Mouse (Mus musculus) MEL (cell line): ENCODE measurements around the gene Kcnb1. TPM values are rescaled to one million over a fixed set of nuclear protein-coding genes. Genes with fewer than 3 reads are reported as not detected.

Source experiments
- DNase-seq: peaks from one replicate; pipeline ENCODE4 v3.0.0; 2011; ENCODE audit warnings: low read depth, low spot score
- H3K27ac ChIP-seq: 2 replicates; pipeline ENCODE4 v1.5.1; 2012; ENCODE audit warnings: low read depth, mild to moderate bottlenecking, control low read depth, low read length, moderate library complexity; ENCODE audit not compliant: control insufficient read depth
- H3K27me3 ChIP-seq, 2 experiments: fragments of 150-350 bp in 1 of 2; sonication (generic) in 1 of 2; 2 replicates each; pipeline ENCODE4 v1.6.1; 2012; ENCODE audit warnings: low read length in 2 of 2, mild to moderate bottlenecking in 2 of 2, improper control_type of control experiment in 1 of 2, moderate library complexity in 1 of 2; ENCODE audit not compliant: insufficient read depth in 2 of 2, control insufficient read depth in 1 of 2
- H3K36me3 ChIP-seq, 2 experiments: 2 replicates each; pipeline ENCODE4 v1.6.1; 2012 to 2014; ENCODE audit warnings: low read length in 2 of 2, improper control_type of control experiment in 1 of 2, inconsistent platforms in 1 of 2, mild to moderate bottlenecking in 1 of 2; ENCODE audit not compliant: insufficient read depth in 2 of 2, control insufficient read depth in 1 of 2
- H3K4me1 ChIP-seq, 2 experiments: fragments of 150-350 bp in 1 of 2; sonication (generic) in 1 of 2; 2 replicates each; pipeline ENCODE4 v1.6.1; 2012; ENCODE audit warnings: low read length in 2 of 2, improper control_type of control experiment in 1 of 2, mild to moderate bottlenecking in 1 of 2; ENCODE audit not compliant: insufficient read depth in 2 of 2, control insufficient read depth in 1 of 2
- H3K4me3 ChIP-seq, 2 experiments: fragments of 150-350 bp in 1 of 2; sonication (generic) in 1 of 2; 2 replicates each; pipeline ENCODE4 v1.5.1; 2012; ENCODE audit warnings: low read depth in 2 of 2, low read length in 2 of 2, mild to moderate bottlenecking in 2 of 2, moderate library complexity in 2 of 2, control low read depth in 1 of 2, improper control_type of control experiment in 1 of 2; ENCODE audit not compliant: control insufficient read depth in 1 of 2, insufficient read depth in 1 of 2
- H3K79me2 ChIP-seq: 2 replicates; pipeline ENCODE4 v1.6.1; 2012; ENCODE audit warnings: mild to moderate bottlenecking, low read length, moderate library complexity; ENCODE audit not compliant: control insufficient read depth, poor library complexity, insufficient read depth
- H3K9ac ChIP-seq: 2 replicates; pipeline ENCODE4 v1.6.1; 2012; ENCODE audit warnings: low read depth, mild to moderate bottlenecking, control low read depth, low read length, moderate library complexity; ENCODE audit not compliant: control insufficient read depth, poor library complexity, severe bottlenecking
- H3K9me3 ChIP-seq: fragments of 150-350 bp; sonication (generic); replicated peaks from 2 replicates; pipeline ENCODE4 v1.6.1; 2012; ENCODE audit warnings: mild to moderate bottlenecking, low read length, improper control_type of control experiment, moderate library complexity; ENCODE audit not compliant: insufficient read depth
- CTCF ChIP-seq, 3 experiments: IDR thresholded peaks in 2 of 3; conservative IDR thresholded peaks in 1 of 3; 2 replicates each; pipeline ENCODE4 v1.5.1; 2011 to 2012; ENCODE audit warnings: low read length in 3 of 3, low read depth in 2 of 3, mild to moderate bottlenecking in 2 of 3, improper control_type of control experiment in 1 of 3, inconsistent platforms in 1 of 3, mixed read lengths in 1 of 3, moderate library complexity in 1 of 3; ENCODE audit not compliant: control insufficient read depth in 1 of 3, insufficient read depth in 1 of 3, poor library complexity in 1 of 3, severe bottlenecking in 1 of 3
- E2F4 ChIP-seq: IDR thresholded peaks from 2 replicates; pipeline ENCODE4 v1.6.1; 2011; ENCODE audit warnings: low read depth, low read length, improper control_type of control experiment, borderline replicate concordance
- EP300 ChIP-seq, 2 experiments: IDR thresholded peaks; 2 replicates each; pipeline ENCODE4 v1.6.1; 2011; ENCODE audit warnings: improper control_type of control experiment in 2 of 2, low read length in 2 of 2, low read depth in 1 of 2, mild to moderate bottlenecking in 1 of 2
- GABPA ChIP-seq: IDR thresholded peaks from 2 replicates; pipeline ENCODE4 v1.6.1; 2012; ENCODE audit warnings: low read depth, mild to moderate bottlenecking, inconsistent platforms, low read length, improper control_type of control experiment, moderate library complexity
- HCFC1 ChIP-seq: IDR thresholded peaks from 2 replicates; pipeline ENCODE4 v1.6.1; 2012; ENCODE audit warnings: low read depth, mild to moderate bottlenecking, inconsistent platforms, low read length, improper control_type of control experiment, moderate library complexity
- JUND ChIP-seq: IDR thresholded peaks from 2 replicates; pipeline ENCODE4 v1.6.1; 2011; ENCODE audit warnings: low read depth, mild to moderate bottlenecking, improper control_type of control experiment, low read length
- MEF2A ChIP-seq: IDR thresholded peaks from 2 replicates; pipeline ENCODE4 v1.6.1; 2014; ENCODE audit warnings: low read depth, mild to moderate bottlenecking, inconsistent platforms, low read length, improper control_type of control experiment; ENCODE audit not compliant: poor library complexity, insufficient replicate concordance, severe bottlenecking; ENCODE audit errors: extremely low read depth
- MXI1 ChIP-seq: IDR thresholded peaks from 2 replicates; pipeline ENCODE4 v1.6.1; 2011; ENCODE audit warnings: mild to moderate bottlenecking, low read depth, low read length, improper control_type of control experiment
- POLR2A ChIP-seq, 2 experiments: IDR thresholded peaks; 2 replicates each; pipeline ENCODE4 v1.6.1; 2011 to 2012; ENCODE audit warnings: low read length in 2 of 2, mild to moderate bottlenecking in 2 of 2, control low read depth in 1 of 2, improper control_type of control experiment in 1 of 2, low read depth in 1 of 2, moderate library complexity in 1 of 2; ENCODE audit not compliant: control insufficient read depth in 1 of 2, insufficient read depth in 1 of 2, poor library complexity in 1 of 2
- POLR2AphosphoS5 ChIP-seq: IDR thresholded peaks from 2 replicates; pipeline ENCODE4 v1.6.1; 2012; ENCODE audit warnings: low read depth, borderline replicate concordance, mild to moderate bottlenecking, inconsistent platforms, low read length, moderate library complexity, mixed read lengths
- SMC3 ChIP-seq: IDR thresholded peaks from 2 replicates; pipeline ENCODE4 v1.6.1; 2011; ENCODE audit warnings: low read depth, low read length, improper control_type of control experiment
- TCF12 ChIP-seq: IDR thresholded peaks from 2 replicates; pipeline ENCODE4 v1.6.1; 2014; ENCODE audit warnings: low read depth, mild to moderate bottlenecking, inconsistent platforms, low read length, improper control_type of control experiment, moderate library complexity
- USF1 ChIP-seq: IDR thresholded peaks from 2 replicates; pipeline ENCODE4 v1.6.1; 2014; ENCODE audit warnings: low read depth, mild to moderate bottlenecking, inconsistent platforms, low read length, improper control_type of control experiment, moderate library complexity
- USF2 ChIP-seq, 2 experiments: IDR thresholded peaks; 2 replicates each; pipeline ENCODE4 v1.6.1; 2011 to 2012; ENCODE audit warnings: improper control_type of control experiment in 2 of 2, low read length in 2 of 2, borderline replicate concordance in 1 of 2, inconsistent platforms in 1 of 2, low read depth in 1 of 2, mild to moderate bottlenecking in 1 of 2; ENCODE audit not compliant: insufficient read depth in 1 of 2
- ZC3H11A ChIP-seq: IDR thresholded peaks from 2 replicates; pipeline ENCODE4 v1.6.1; 2012; ENCODE audit warnings: low read depth, mild to moderate bottlenecking, inconsistent platforms, low read length, improper control_type of control experiment
- ZMIZ1 ChIP-seq: IDR thresholded peaks from 2 replicates; pipeline ENCODE4 v1.6.1; 2012; ENCODE audit warnings: low read depth, mild to moderate bottlenecking, inconsistent platforms, low read length, improper control_type of control experiment, moderate library complexity
- ZNF384 ChIP-seq: IDR thresholded peaks from 2 replicates; pipeline ENCODE4 v1.6.1; 2012; ENCODE audit warnings: low read depth, mild to moderate bottlenecking, inconsistent platforms, low read length, improper control_type of control experiment
- polyA plus RNA-seq, 2 experiments: library from polyadenylated mRNA; stranded (reverse) in 1 of 2; unstranded in 1 of 2; fragments of >175 nt in 1 of 2; fragments of >200 nt in 1 of 2; gene quantifications; 2 replicates each; pipeline versions ENCODE4 v1.2.1 to v1.2.4; 2012; ENCODE audit warnings: low replicate concordance in 2 of 2, low read depth in 1 of 2; ENCODE audit not compliant: insufficient read length in 2 of 2, insufficient read depth in 1 of 2, missing spikeins in 1 of 2
- total RNA-seq: library from RNA; depleted of rRNA; stranded (reverse); fragments of 300-350 nt; gene quantifications from 2 replicates; pipeline ENCODE4 v1.2.3, GENCODE M21; 2012

Kcnb1 gene
- total and polyA plus RNA-seq, 3 experiments = 0.39 to 3.6 TPM; not detected in 1

GRCm38 (mm10) chr2:167138611-167139010 lies 51.3 kb downstream of the Kcnb1 start:
- Histone ChIP-seq H3K9ac (no peak overlapping the region), H3K27ac (no peak overlapping the region), H3K79me2 (no peaks in the 10 kb centered on the region)
- TF ChIP-seq MXI1 (no peak), POLR2A (IDR thresholded peaks at IDR 0.05; ENCODE audit: control insufficient read depth in 1 of 2, insufficient read depth in 1 of 2, low read depth in 1 of 2, low read length in 2 of 2, poor library complexity in 1 of 2) (no peak), SMC3 (no peak), ZMIZ1 (no peak), CTCF (IDR thresholded peaks at IDR 0.05 in 2 of 3, conservative IDR thresholded peaks at IDR 0.05 in 1 of 3; ENCODE audit: control insufficient read depth in 1 of 3, insufficient read depth in 1 of 3, low read depth in 2 of 3, low read length in 3 of 3, poor library complexity in 1 of 3, severe bottlenecking in 1 of 3) (no peak), ZC3H11A (no peak), USF1 (no peak), USF2 (IDR thresholded peaks at IDR 0.05; ENCODE audit: borderline replicate concordance in 1 of 2, insufficient read depth in 1 of 2, low read depth in 1 of 2, low read length in 2 of 2) (no peak), POLR2AphosphoS5 (no peak), GABPA (no peak), MEF2A (no peak), HCFC1 (no peak), JUND (no peak), E2F4 (no peak), EP300 (IDR thresholded peaks at IDR 0.05; ENCODE audit: low read depth in 1 of 2, low read length in 2 of 2) (no peak)
- TF ChIP-seq, all 39 proteins: peak for 0
- peaks cover 0 to 9% of the 10 kb centered on the region in 2 experiments; a peak in 2 of 4 replicates for H3K36me3 ChIP-seq
- no peak overlapping the region for H3K4me3 ChIP-seq
- H3K27me3 ChIP-seq = no peaks in the 10 kb centered on the region
- no peaks in the 10 kb centered on the region for H3K9me3 ChIP-seq
- peaks cover 3 to 32% of the 10 kb centered on the region in 2 experiments for H3K4me1 ChIP-seq
- DNase-seq = no peak

GRCm38 (mm10) chr2:167136909-167137308 lies 53.0 kb downstream of the Kcnb1 start:
- no peak for TF ChIP-seq ZNF384
- TF ChIP-seq ZMIZ1 = no peak
- TF ChIP-seq TCF12 = no peak
- no peak for TF ChIP-seq USF2 (IDR thresholded peaks at IDR 0.05; ENCODE audit: borderline replicate concordance in 1 of 2, insufficient read depth in 1 of 2, low read depth in 1 of 2, low read length in 2 of 2)
- no peak for TF ChIP-seq E2F4
- H3K9me3 ChIP-seq = no peaks in the 10 kb centered on the region
- no peaks in the 10 kb centered on the region for H3K27me3 ChIP-seq
- H3K27ac ChIP-seq = no peak overlapping the region
- peaks cover 0 to 4% of the 10 kb centered on the region in 2 experiments; a peak in 2 of 4 replicates for H3K36me3 ChIP-seq
- DNase-seq = no peak
- H3K79me2 ChIP-seq = no peaks in the 10 kb centered on the region
- H3K4me3 ChIP-seq = no peak overlapping the region
- H3K4me1 ChIP-seq = peaks cover 3 to 23% of the 10 kb centered on the region in 2 experiments
- no peak overlapping the region for H3K9ac ChIP-seq
